15 mouse cellular contexts compared by ENCODE assay signal in genomic region chr5:35950504-35950903, GRCm38 (mm10).
"Had no signal": no experiment of that assay in that cellular context is flagged by ENCODE, and none has a peak within 500 bp of the region (broad histone marks: within the 10 kb centered on the region; RNA-seq: fewer than 3 reads in every experiment).

No protein-coding gene starts in this region.

- H3K9ac ChIP-seq: neural tube, embryonic 13.5 days; neural tube, embryonic 15.5 days; stomach, embryonic 15.5 days had no signal

- H3K4me3 ChIP-seq: neural tube, embryonic 13.5 days; neural tube, embryonic 15.5 days; stomach, embryonic 15.5 days had no signal

- DNase-seq: retina, postnatal 1 day; right cerebral cortex, adult 18-20 months; right cerebral cortex, postnatal 14 days; right cerebral cortex, postnatal 25 days; spleen, adult 18-20 months; thymus, adult 18-20 months; thymus, adult 2 months; thymus, postnatal 14 days; thymus, postnatal 25 days; thymus, postnatal 36 days; thymus, postnatal 4 days had no signal

- H3K9me3 ChIP-seq: neural tube, embryonic 13.5 days; neural tube, embryonic 15.5 days; stomach, embryonic 15.5 days had no signal

- H3K27ac ChIP-seq: neural tube, embryonic 13.5 days; neural tube, embryonic 15.5 days; stomach, embryonic 15.5 days; stomach, postnatal 0 days had no signal

- H3K4me2 ChIP-seq: neural tube, embryonic 13.5 days; neural tube, embryonic 15.5 days; stomach, embryonic 15.5 days had no signal

- H3K27me3 ChIP-seq: neural tube, embryonic 13.5 days; neural tube, embryonic 15.5 days; stomach, embryonic 15.5 days had no signal
